Mouse (Mus musculus) olfactory bulb, adult 2 months (tissue): ENCODE measurements around the gene Tldc1. TPM values are rescaled to one million over a fixed set of nuclear protein-coding genes. Genes with fewer than 3 reads are reported as not detected.

Experiments used
- H3K27ac ChIP-seq: fragments of 200-500 bp; 2 replicates; pipeline ENCODE4 v1.5.1; 2012; ENCODE audit warnings: low read depth, low read length; ENCODE audit not compliant: insufficient read depth
- H3K4me1 ChIP-seq: fragments of 200-500 bp; 2 replicates; pipeline ENCODE4 v1.6.1; 2012; ENCODE audit warnings: low read length; ENCODE audit not compliant: control insufficient read depth, insufficient read depth
- H3K4me3 ChIP-seq: fragments of 200-500 bp; 2 replicates; pipeline ENCODE4 v1.5.1; 2012; ENCODE audit warnings: mild to moderate bottlenecking, low read depth, low read length, moderate library complexity; ENCODE audit not compliant: insufficient read depth
- CTCF ChIP-seq: fragments of 200-500 bp; IDR thresholded peaks from 2 replicates; pipeline ENCODE4 v1.5.1; 2012; ENCODE audit warnings: low read depth, mild to moderate bottlenecking, low read length, moderate library complexity; ENCODE audit not compliant: insufficient read depth
- POLR2A ChIP-seq: fragments of 200-500 bp; IDR thresholded peaks from 2 replicates; pipeline ENCODE4 v1.6.1; 2012; ENCODE audit warnings: mild to moderate bottlenecking, low read depth, low read length, moderate library complexity; ENCODE audit not compliant: insufficient read depth
- WGBS: fragments of 180-500 bp; shearing (Covaris S2); methylation state at CpG from one replicate; pipeline ENCODE4 v1.1.7; 2018; 5-methylcytosine and 5-hydroxymethylcytosine counted together
- polyA plus RNA-seq: library from polyadenylated mRNA; stranded (reverse); fragments of >200 nt; gene quantifications from 2 replicates; pipeline ENCODE4 v1.2.4, GENCODE M21; 2012; ENCODE audit warnings: low replicate concordance; ENCODE audit not compliant: missing spikeins, insufficient read depth, insufficient read length

Gene Tldc1
- not detected in 2 replicates for polyA plus RNA-seq

DNA sequence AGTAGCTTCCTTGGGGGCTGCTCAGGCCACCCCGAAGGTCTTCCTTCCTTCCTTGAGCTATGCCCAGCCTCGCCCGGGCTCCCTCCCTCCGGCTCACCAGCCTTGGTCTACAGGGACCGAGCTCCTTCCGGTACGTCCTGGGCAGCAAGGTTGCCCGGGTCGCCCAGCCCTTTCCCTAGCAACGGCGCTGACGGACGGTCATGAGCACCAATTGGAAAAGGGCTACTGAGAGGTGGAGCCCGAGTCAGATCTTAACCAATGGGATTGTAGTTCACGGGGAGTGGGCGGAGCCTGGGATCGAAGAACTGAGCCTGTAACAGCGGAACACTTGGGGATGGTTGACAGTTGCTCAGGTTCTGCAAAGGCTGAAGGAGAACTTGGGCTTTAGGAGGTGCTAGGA lies at the start of gene Tldc1:
Gene Tldc1, minus strand, starts transcription at position 154 of the 400 bp plus-strand sequence.
- Histone ChIP-seq H3K4me3 (peak within 1 kb of the TSS; percentile 89), H3K27ac (peak within 1 kb of the TSS; percentile 92), H3K4me1 (peaks cover 18% of the 10 kb centered on the region)
- WGBS: under 1% methylated on average over 18 of the region's 18 CpGs
- no peak for TF ChIP-seq CTCF
- peak; percentile 74 for TF ChIP-seq POLR2A

DNA sequence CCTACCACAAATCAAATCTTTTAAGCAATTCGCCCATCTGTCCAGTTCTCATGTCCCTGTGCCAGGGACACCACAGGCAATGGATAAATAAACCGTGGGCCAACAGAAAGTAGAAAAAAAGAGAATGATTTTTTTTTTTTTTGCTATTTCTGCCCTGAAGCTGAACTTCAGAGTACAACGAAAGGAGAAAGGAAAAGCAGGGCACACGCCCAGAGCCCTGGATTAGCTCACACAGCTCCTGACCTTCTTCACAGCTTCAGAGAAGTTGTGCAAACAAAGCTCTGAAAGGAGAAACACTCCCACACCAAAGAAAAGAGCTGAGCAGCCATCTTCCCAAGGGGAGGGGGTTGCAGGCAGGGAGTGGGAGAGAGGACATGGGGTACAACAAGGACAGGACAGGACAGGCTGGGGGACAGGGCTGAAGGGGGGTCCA lies 49.5 kb upstream of the Tldc1 start:
- H3K4me3 ChIP-seq: no peak overlapping the region
- peaks cover 77% of the 10 kb centered on the region for H3K4me1 ChIP-seq
- no peak for TF ChIP-seq CTCF
- TF ChIP-seq POLR2A: no peak
- WGBS: 30% methylated on average over 4 of the region's 4 CpGs
- peak overlapping the region; percentile 1; the same call in 1 of the 2 replicates for H3K27ac ChIP-seq

DNA sequence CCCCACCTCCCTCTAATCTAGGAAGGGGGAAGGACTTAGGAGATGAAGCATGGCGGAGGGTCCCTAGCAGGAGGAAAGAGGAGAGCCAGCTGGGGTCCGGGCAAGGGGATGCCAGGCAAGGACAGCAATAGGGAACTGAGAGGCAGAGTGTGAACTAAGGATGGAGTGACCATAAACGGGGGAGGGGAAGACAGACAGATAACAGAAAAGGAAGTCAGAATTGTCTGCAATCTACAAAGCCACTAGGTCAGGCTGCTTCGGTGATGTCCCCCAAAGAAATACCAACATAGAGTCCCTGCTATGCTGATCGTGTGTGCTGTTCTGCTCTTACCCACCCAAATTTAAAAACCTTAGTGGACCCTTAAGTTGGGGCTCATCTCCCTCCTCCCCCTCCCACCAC lies 48.8 kb upstream of the Tldc1 start:
- Histone ChIP-seq H3K4me3 (no peak overlapping the region), H3K4me1 (peaks cover 72% of the 10 kb centered on the region), H3K27ac (no peak overlapping the region; the same call in 1 of the 2 replicates)
- no peak for TF ChIP-seq POLR2A
- no peak for TF ChIP-seq CTCF
- 91% methylated on average over 5 of the region's 5 CpGs for WGBS

DNA sequence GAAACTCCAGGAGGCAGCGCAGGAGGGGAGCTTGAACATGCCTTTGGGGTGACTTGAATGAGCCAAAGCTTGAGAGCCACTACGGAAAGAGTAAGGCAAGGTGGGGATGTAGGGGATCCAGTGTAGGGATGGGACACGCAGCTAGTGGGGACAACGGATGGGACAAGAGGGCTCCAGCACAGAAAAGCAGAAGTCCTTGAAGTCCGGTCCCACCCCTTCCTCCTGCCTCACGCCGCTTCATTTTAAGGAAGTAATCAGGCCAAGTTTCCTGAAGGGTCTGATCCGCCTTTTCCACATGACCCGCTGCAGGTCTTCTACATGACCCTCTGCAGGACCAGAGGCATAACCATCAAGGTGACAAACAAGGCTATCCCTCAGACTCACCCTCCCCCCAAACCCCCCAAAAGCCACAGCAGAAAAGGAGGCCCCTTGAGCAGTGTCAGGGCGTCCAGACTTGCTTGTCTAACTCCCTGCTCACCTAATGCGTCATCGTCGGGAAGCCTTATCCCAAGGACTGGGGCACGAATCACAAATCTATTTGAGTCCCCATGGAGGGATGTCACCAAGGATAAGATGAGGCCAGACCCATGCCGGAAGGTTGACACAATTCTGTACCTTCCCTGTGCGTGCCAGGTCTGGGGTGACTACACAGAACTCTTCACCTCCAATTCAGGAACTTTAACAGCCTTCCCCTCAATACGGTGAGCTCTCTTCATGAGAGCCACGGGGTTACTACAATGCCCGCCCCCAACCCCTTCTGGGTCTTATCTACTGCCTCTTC lies 47.9 kb upstream of the Tldc1 start:
- TF ChIP-seq POLR2A (no peak), CTCF (no peak)
- no peak overlapping the region for H3K27ac ChIP-seq
- 86% methylated on average over 19 of the region's 19 CpGs for WGBS

DNA sequence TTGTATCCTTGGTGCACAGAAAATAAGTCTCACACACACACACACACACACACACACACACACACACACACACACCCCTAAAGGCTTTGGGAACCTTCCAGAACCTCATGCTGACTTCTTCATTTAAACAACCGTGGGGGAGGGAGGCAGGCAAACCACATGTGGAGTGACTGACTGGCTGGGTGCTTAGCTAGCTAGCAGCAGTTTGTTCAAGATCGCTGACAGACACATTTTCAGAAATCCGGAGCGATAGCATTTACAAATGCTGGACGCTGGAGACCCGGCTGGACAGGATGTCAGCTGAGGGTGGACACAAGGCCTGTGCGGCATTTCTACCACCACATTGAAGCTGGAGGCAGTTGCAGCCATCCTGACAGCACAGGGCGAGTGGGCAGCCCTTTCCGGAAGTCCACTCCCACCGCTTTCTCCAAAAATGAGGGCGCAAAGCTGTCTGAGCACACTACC lies 46.6 kb upstream of the Tldc1 start:
- TF ChIP-seq CTCF (no peak), POLR2A (no peak)
- 53% methylated on average over 11 of the region's 11 CpGs for WGBS
- H3K4me3 ChIP-seq: no peak overlapping the region
- H3K27ac ChIP-seq: no peak overlapping the region
- H3K4me1 ChIP-seq: peaks cover 56% of the 10 kb centered on the region

More for the DNA sequence above, 47.9 kb upstream of the Tldc1 start:
- Histone ChIP-seq H3K4me3 (no peak overlapping the region), H3K4me1 (peaks cover 63% of the 10 kb centered on the region)

DNA sequence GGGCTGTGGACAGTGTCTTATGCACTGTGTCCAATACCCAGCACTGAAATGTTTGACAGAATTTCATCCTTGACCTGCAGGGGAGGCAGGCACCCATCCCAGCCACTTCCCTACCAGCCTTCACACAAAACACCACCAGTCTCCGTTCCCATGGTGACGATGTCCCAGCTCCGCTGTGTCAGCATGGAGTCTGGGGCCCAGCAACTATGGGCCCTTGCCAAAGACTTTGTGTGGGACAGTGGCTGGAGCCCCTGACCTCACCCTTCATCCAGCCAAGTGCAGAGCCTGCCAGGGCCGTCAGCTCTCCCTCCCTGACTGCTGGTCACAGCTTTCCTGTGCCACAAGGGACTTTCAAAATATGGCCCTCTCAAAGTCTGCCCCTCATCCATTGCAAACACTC lies 45.9 kb upstream of the Tldc1 start:
- H3K4me3 ChIP-seq: no peak overlapping the region
- no peak for TF ChIP-seq CTCF
- no peak for TF ChIP-seq POLR2A
- peaks cover 55% of the 10 kb centered on the region for H3K4me1 ChIP-seq
- 46% methylated on average over 4 of the region's 4 CpGs for WGBS
- H3K27ac ChIP-seq: no peak overlapping the region

DNA sequence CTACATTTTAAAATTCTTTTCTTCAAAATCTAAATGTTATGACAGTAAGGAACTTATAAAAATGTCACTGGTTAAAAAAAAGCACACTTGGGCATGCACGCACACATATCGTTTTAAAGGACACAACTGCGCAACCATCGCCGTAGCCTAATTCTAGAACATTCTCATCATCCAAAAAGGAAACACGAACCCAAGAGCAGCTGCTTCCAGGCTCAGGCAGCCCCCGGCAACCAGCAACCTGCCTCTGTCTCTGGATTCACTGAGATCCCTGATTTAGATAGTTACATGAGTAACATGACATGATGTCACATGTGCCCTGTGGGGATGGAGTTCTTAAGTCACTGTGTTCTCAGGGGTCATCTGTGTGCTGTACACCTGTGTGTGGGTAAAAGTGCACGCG lies 45.1 kb upstream of the Tldc1 start:
- no peak overlapping the region for H3K27ac ChIP-seq
- 84% methylated on average over 9 of the region's 9 CpGs for WGBS
- H3K4me3 ChIP-seq: no peak overlapping the region
- TF ChIP-seq CTCF: no peak
- no peak for TF ChIP-seq POLR2A
- peaks cover 55% of the 10 kb centered on the region for H3K4me1 ChIP-seq

DNA sequence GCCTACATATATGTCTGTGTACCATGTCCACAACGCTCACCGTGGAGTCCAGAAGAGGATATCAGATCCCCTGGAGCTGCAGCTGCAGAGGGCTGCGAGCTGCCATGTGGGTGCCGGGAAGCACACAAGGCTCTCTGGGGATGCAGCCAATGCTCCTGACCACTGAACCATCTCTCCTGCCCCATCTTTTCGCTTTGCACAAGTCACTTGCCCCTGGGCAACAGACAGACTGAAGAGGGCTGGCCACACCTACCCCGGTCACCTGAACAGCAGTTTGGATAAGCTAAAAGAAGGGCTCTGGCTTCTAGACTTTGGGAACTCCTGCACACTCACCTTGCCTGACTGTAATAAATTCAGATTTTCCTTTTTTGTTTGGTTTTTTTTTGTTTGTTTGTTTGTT lies 43.5 kb upstream of the Tldc1 start:
- Histone ChIP-seq H3K27ac (no peak overlapping the region), H3K4me1 (peaks cover 51% of the 10 kb centered on the region), H3K4me3 (no peak overlapping the region)
- 95% methylated on average over 6 of the region's 6 CpGs for WGBS
- TF ChIP-seq POLR2A (no peak), CTCF (no peak)

DNA sequence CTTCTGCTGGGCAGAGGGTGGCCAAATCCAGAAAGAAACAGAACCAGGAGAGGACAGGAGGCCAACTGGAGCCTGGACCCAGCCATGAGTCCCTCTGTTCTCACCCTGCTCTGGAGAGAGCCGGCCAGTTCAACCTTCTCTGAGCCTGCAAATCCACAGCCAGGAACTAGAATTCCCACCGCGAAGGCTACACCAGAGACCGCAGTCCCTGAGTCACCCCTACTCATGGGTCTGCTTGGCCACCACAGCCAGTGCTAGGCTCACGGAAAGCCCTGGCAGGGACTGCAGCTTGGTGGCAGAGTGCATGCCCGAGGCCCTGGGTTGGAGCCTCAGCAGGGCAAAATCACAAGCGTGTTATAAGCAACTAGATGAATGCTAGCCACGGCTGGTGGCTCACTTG lies 41.8 kb upstream of the Tldc1 start:
- Histone ChIP-seq H3K4me3 (no peak overlapping the region), H3K4me1 (peaks cover 50% of the 10 kb centered on the region), H3K27ac (no peak overlapping the region)
- TF ChIP-seq CTCF (no peak), POLR2A (no peak)
- 88% methylated on average over 8 of the region's 8 CpGs for WGBS
